Mouse (Mus musculus): ENCODE data around the gene Parva. TPM values are rescaled to one million over a fixed set of nuclear protein-coding genes. Genes with fewer than 3 reads are reported as not detected.

Gene Parva
- polyA plus RNA-seq, 1 experiment from 2014 or later, result 8.6 TPM

GRCm38 (mm10) chr7:112472708-112473281 is 45.5 kb downstream of the Parva start:
- ATAC-seq, result no peak
- 51% methylated on average over 9 of the region's 9 CpGs for WGBS (ENCODE audit: insufficient replicate concordance)

DNA sequence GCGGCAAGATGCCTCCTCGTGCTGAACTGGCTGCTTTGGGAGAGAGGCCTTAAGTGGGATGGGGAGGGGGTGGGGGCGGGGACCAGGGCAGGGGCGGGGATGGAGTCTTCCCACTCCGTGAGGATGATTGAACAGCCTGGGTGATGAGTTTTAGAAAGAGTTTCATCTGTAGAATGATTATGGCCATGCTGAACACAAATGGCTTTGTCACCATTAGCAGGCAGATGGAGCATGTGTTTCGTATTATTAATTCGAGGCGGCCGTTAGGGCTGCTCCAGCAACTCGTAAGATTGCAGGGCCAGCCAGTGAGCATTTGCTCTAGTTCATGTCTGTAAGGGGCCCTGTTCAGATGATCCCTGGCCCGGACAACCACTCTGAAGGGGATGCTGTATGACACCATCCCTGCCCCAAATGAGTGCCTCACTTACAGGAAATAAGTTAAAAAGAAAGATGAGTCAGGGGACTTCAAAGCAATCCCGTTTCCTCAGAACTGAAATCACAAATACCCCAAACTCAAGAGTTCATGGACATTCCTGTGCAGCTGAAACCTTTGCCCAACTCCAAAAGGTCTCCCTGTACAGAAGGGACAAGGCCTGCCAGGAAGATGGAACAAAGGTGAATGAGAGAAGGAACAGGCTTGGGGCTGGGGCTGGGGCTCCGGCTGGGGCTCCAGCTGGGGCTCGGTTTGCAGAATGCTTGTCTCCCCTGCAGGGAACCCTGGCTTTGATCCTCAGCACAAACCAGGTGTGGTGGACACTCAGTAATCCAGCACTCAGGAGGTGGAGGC is 46.5 kb downstream of the Parva start:
- TF ChIP-seq CTCF (IDR thresholded peaks at IDR 0.05; ENCODE audit: low read depth) (no peak), EP300 (IDR thresholded peaks at IDR 0.05; ENCODE audit: low read depth) (no peak)
- no peaks in the 10 kb centered on the region for H3K27me3 ChIP-seq (ENCODE audit: insufficient read depth, low read length)
- H3K4me1 ChIP-seq (ENCODE audit: insufficient read depth), result peaks cover 3% of the 10 kb centered on the region; the same call in 1 of the 2 replicates
- 49% methylated on average over 14 of the region's 14 CpGs for WGBS (ENCODE audit: insufficient replicate concordance)
- ATAC-seq (no peak), DNase-seq (no peak)
- H3K27ac ChIP-seq (ENCODE audit: low read depth), result no peak overlapping the region
- H3K9me3 ChIP-seq (ENCODE audit: low read length), result no peaks in the 10 kb centered on the region
- no peak overlapping the region for H3K4me2 ChIP-seq (ENCODE audit: low read depth, low read length)
- no peak overlapping the region for H3K4me3 ChIP-seq (ENCODE audit: low read depth, low read length)
- no peak overlapping the region for H3K9ac ChIP-seq (replicated peaks)
- H3K36me3 ChIP-seq (replicated peaks; ENCODE audit: insufficient read depth, low read length), result no peaks in the 10 kb centered on the region

More at GRCm38 (mm10) chr7:112472708-112473281, 45.5 kb downstream of the Parva start:
- Histone ChIP-seq H3K36me3 (replicated peaks; ENCODE audit: insufficient read depth, low read length) (no peaks in the 10 kb centered on the region), H3K9ac (replicated peaks) (no peak overlapping the region), H3K4me1 (ENCODE audit: insufficient read depth) (peaks cover 3% of the 10 kb centered on the region; the same call in 1 of the 2 replicates), H3K4me3 (ENCODE audit: low read depth, low read length) (no peak overlapping the region), H3K4me2 (ENCODE audit: low read depth, low read length) (no peak overlapping the region), H3K27me3 (ENCODE audit: insufficient read depth, low read length) (no peaks in the 10 kb centered on the region), H3K27ac (ENCODE audit: low read depth) (no peak overlapping the region), H3K9me3 (ENCODE audit: low read length) (no peaks in the 10 kb centered on the region)
- no peak for DNase-seq
- TF ChIP-seq CTCF (IDR thresholded peaks at IDR 0.05; ENCODE audit: low read depth) (no peak), EP300 (IDR thresholded peaks at IDR 0.05; ENCODE audit: low read depth) (no peak)

- Histone ChIP-seq H3K9me3 (ENCODE audit: low read length) (no peaks in the 10 kb centered on the region), H3K4me3 (ENCODE audit: low read depth, low read length) (no peak overlapping the region), H3K9ac (replicated peaks) (no peak overlapping the region), H3K4me2 (ENCODE audit: low read depth, low read length) (no peak overlapping the region), H3K27me3 (ENCODE audit: insufficient read depth, low read length) (no peaks in the 10 kb centered on the region), H3K4me1 (ENCODE audit: insufficient read depth) (no peaks in the 10 kb centered on the region), H3K27ac (ENCODE audit: low read depth) (no peak overlapping the region), H3K36me3 (replicated peaks; ENCODE audit: insufficient read depth, low read length) (no peaks in the 10 kb centered on the region)
- no peak for DNase-seq
- WGBS (ENCODE audit: insufficient replicate concordance), result 62% methylated on average over 6 of the region's 6 CpGs
- TF ChIP-seq CTCF (IDR thresholded peaks at IDR 0.05; ENCODE audit: low read depth), result no peak
- TF ChIP-seq EP300 (IDR thresholded peaks at IDR 0.05; ENCODE audit: low read depth), result no peak
- no peak for ATAC-seq
Measured at GRCm38 (mm10) chr7:112479116-112479515, 51.8 kb downstream of the Parva start.

DNA sequence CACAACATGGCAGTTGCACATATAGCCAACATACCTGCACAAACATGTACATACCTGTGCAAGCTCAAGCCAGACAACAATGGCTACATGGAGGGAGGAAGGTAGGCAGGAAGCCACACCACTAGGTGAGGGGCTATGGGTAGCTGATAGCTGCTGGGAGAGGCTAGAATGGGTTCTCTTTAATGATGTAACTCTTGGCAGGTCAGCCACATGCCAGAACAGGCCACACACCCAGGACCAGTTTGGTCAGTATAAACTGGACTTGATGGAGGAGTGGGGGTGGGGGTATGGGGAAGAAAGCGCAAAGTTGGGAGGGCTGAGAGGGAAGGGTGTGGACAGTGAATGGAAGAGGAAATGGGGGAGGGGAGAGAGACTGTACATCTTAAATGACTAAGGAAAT is 53.7 kb downstream of the Parva start:
- Histone ChIP-seq H3K4me3 (ENCODE audit: low read depth, low read length) (no peak overlapping the region), H3K9ac (replicated peaks) (no peak overlapping the region), H3K4me1 (ENCODE audit: insufficient read depth) (no peaks in the 10 kb centered on the region), H3K9me3 (ENCODE audit: low read length) (no peaks in the 10 kb centered on the region), H3K4me2 (ENCODE audit: low read depth, low read length) (no peak overlapping the region), H3K27ac (ENCODE audit: low read depth) (no peak overlapping the region), H3K27me3 (ENCODE audit: insufficient read depth, low read length) (no peaks in the 10 kb centered on the region), H3K36me3 (replicated peaks; ENCODE audit: insufficient read depth, low read length) (no peaks in the 10 kb centered on the region)
- no peak for TF ChIP-seq EP300 (IDR thresholded peaks at IDR 0.05; ENCODE audit: low read depth)
- no peak for TF ChIP-seq CTCF (IDR thresholded peaks at IDR 0.05; ENCODE audit: low read depth)
- WGBS (ENCODE audit: insufficient replicate concordance), result 65% methylated on average over 1 of the region's 1 CpGs
- ATAC-seq, result no peak
- no peak for DNase-seq

GRCm38 (mm10) chr7:112482572-112482971 is 55.3 kb downstream of the Parva start:
- Histone ChIP-seq H3K9ac (replicated peaks) (no peak overlapping the region), H3K27ac (ENCODE audit: low read depth) (no peak overlapping the region), H3K36me3 (replicated peaks; ENCODE audit: insufficient read depth, low read length) (no peaks in the 10 kb centered on the region), H3K27me3 (ENCODE audit: insufficient read depth, low read length) (no peaks in the 10 kb centered on the region), H3K4me2 (ENCODE audit: low read depth, low read length) (no peak overlapping the region), H3K4me1 (ENCODE audit: insufficient read depth) (no peaks in the 10 kb centered on the region), H3K4me3 (ENCODE audit: low read depth, low read length) (no peak overlapping the region), H3K9me3 (ENCODE audit: low read length) (no peaks in the 10 kb centered on the region)
- WGBS (ENCODE audit: insufficient replicate concordance), result 84% methylated on average over 7 of the region's 7 CpGs
- DNase-seq (no peak), ATAC-seq (no peak)
- TF ChIP-seq EP300 (IDR thresholded peaks at IDR 0.05; ENCODE audit: low read depth) (no peak), CTCF (IDR thresholded peaks at IDR 0.05; ENCODE audit: low read depth) (no peak)

DNA sequence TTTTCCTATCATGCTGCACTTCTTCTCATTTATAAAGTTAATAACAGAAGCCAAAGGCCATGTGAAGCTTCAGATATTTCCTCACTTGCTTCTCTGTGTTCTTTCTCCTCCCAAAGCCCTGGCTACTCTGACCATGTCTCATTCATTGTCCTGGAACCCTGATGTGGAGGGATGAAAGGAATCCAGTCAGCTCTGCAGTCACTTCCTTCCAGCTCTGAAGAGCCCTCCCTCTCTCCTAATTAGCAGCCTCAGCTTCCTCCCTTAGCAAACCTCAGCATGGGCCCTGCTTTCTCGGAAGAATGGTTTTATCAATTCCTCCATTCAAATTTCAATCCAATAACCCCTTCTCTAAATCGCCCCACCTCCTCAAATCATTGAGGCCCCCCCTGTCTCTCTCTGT is 56.1 kb downstream of the Parva start:
- DNase-seq (no peak), ATAC-seq (no peak)
- H3K4me1 ChIP-seq (ENCODE audit: insufficient read depth), result no peaks in the 10 kb centered on the region
- H3K36me3 ChIP-seq (replicated peaks; ENCODE audit: insufficient read depth, low read length), result no peaks in the 10 kb centered on the region
- TF ChIP-seq EP300 (IDR thresholded peaks at IDR 0.05; ENCODE audit: low read depth), result no peak
- TF ChIP-seq CTCF (IDR thresholded peaks at IDR 0.05; ENCODE audit: low read depth), result no peak
- H3K9me3 ChIP-seq (ENCODE audit: low read length), result no peaks in the 10 kb centered on the region
- WGBS (ENCODE audit: insufficient replicate concordance), result 54% methylated on average over 2 of the region's 2 CpGs
- no peak overlapping the region for H3K4me2 ChIP-seq (ENCODE audit: low read depth, low read length)
- H3K27ac ChIP-seq (ENCODE audit: low read depth), result no peak overlapping the region
- H3K4me3 ChIP-seq (ENCODE audit: low read depth, low read length), result no peak overlapping the region
- no peaks in the 10 kb centered on the region for H3K27me3 ChIP-seq (ENCODE audit: insufficient read depth, low read length)
- H3K9ac ChIP-seq (replicated peaks), result no peak overlapping the region
